Mouse (Mus musculus) cortical plate, adult 2 months (tissue): ENCODE measurements around the gene Phpt1.

ENCODE experiments used
- CTCF ChIP-seq: fragments of 200-500 bp; IDR thresholded peaks from 2 replicates; pipeline ENCODE4 v1.5.1; 2011; ENCODE audit warnings: mild to moderate bottlenecking, control low read depth, low read length; ENCODE audit not compliant: insufficient read depth; ENCODE audit errors: extremely low read depth
- POLR2A ChIP-seq: fragments of 200-500 bp; IDR thresholded peaks from 2 replicates; pipeline ENCODE4 v1.6.1; 2011; ENCODE audit warnings: mild to moderate bottlenecking, low read length, control low read depth; ENCODE audit not compliant: insufficient read depth; ENCODE audit errors: extremely low read depth

GRCm38 (mm10) chr2:25557221-25557963 lies 17.6 kb downstream of the Phpt1 start, which contains the start of gene Edf1:
- TF ChIP-seq POLR2A (peak; percentile 34; the same call in 1 of the 2 replicates), CTCF (no peak)
